Mouse (Mus musculus): ENCODE measurements around the gene Gm32802.
A peak's percentile ranks its signal among the peaks of the same experiment; 100 is the strongest.
"Not testable (repeated sequence)": the region's sequence is repeated elsewhere in the genome, so short reads cannot be mapped to it uniquely, and the experiment has no call there.

The Gm32802 gene

DNA sequence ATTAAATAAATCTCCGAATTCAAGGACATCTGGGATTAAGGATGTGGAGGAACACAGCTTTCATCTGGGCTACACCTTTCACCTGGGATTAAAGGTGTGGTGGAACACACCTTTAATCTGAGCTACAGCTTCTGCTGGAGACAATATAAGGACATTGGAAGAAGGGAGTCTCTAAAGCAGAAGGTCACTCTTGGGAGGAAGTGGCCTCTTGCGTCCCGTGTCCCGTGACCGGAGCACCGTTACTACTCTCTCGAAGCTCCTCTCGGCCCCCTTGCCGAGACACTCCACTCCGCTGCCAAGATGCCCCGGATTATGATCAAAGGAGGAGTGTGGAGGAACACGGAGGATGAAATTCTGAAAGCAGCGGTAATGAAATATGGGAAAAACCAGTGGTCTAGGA, at the start of gene Gm32802:
TSS of gene Gm32802 (plus strand) at position 301 of the 400 bp plus-strand sequence.
- DNase-seq, result not testable (repeated sequence)

DNA sequence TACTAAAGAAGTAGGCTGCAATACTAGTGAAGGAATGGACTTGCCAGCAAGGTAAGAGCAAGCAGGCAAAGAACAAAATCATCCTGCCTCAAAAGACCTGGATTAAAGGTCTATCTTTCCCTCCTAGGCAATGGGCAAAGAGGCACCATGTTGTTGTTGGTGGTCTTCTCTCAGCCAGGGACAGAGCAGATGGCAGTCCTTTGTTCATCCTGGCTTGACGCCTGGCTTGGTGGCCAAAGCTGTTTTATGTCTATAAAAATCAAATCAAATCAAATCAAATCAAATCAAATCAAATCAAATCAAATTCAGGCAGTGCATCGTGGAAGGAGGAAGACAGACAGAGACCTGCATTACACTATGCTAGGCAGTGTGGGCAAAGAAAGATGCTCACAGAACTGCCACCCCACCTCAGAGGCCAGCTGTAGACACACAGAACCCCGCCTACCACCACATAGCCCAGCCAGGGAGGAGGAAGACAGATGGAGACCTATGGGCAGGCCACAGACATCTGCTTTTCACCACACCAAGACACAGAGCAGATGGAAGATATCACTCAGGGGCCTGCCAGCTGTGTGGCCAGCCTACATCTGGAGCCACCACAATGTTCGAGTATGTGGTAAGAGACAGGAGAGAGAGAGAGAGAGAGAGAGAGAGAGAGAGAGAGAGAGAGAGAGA, 42.6 kb upstream of the Gm32802 start:
- not testable (repeated sequence) for DNase-seq

DNA sequence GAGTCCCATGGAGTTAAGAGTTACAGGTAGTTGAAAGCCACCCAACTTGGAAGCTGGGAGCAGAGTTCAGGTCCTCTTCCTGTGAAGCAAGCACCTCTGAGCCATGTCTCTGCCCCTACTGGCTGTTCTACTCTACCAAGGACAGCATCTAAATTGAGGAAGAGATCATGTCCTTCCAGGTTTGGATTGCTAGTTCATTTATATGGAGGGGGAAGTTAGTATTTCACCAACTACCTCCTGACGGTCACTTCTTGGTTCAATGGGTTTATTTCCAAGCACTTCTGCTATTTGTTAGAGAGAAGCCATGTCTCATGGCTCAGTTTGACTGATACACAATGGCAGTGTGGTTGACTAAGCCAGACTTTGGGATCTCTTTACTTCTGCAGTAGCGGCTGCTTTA, 30.9 kb upstream of the Gm32802 start:
- not testable (repeated sequence) for DNase-seq

GRCm38 (mm10) chr10:118232607-118233006, 25.9 kb upstream of the Gm32802 start:
- DNase-seq, result not testable (repeated sequence)

DNA sequence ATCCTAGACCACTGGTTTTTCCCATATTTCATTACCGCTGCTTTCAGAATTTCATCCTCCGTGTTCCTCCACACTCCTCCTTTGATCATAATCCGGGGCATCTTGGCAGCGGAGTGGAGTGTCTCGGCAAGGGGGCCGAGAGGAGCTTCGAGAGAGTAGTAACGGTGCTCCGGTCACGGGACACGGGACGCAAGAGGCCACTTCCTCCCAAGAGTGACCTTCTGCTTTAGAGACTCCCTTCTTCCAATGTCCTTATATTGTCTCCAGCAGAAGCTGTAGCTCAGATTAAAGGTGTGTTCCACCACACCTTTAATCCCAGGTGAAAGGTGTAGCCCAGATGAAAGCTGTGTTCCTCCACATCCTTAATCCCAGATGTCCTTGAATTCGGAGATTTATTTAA, 17.8 kb upstream of the Gm32802 start, which contains the start of gene Gm32717:
TSS of gene Gm32717 (minus strand) at position 101 of the 400 bp plus-strand sequence.
- not testable (repeated sequence) for DNase-seq

DNA sequence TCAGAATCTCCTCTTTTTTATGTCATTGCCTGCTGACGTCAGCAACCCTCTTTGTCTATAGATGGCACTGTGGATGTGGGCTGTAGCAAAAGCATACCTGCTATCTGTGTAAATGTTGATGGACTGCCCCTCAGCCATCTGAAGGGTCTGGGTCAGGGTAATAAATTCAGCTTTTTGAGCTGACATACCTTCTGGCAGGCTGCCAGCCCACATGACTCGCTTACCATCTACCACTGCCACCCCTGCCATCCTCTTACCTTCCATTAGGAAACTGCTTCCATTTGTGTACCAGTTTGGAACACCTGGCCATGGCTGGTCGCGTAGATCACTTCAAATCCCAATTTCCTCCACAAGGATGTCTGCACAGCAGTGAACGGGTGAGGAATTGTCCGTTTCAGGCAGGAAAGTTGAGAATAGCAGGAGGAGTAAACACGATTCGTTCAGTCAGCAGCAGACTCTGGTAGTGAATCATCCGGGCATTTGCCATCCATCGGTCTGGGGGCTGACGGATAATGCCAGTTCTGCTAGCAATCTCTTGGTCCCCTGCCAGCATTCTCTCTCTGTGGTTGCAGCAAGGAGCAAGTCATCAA, 9.4 kb upstream of the Gm32802 start:
- not testable (repeated sequence) for DNase-seq

DNA sequence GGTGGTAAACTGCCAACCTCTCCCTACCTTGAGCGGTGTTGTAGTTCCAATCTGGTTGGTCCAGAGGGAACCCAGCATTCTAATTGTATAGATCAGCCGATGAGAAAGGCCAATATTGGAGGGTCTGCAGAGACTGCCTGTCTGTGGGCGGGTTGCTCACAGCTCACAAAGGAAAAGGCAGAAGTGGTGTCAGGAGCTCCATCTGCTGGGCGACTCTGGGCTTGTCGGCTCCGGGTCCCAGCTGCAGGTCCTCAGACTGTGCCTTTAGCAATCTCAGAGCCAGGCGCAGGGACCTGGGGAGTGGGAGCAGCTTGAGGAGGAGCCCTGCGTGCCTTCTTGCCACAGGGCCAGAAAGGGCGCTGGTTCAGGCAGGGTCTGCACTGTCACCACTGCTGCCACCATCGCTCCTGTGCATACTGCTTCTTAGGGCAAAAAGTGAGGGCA, 7.6 kb upstream of the Gm32802 start:
- peak; percentile 47 for DNase-seq

DNA sequence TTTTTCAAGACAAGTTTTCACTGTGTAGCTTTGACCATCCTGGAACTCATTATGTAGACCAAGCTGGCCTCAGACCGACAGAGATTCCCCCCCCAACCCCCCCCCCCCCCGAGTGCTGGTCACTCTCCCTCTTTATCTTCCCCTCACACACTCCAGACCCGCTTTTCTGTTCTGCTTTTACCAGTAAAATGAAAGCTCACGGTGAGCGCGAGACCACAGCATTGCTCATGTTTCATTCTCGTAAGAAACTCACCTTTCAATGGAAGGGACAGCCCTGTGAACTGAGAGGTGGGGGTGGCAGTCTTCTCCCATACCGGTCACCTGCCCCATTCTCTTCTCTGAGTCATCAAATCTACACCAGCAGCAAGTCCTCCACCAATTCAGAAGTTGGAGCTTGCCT, 10.3 kb downstream of the Gm32802 start:
- not testable (repeated sequence) for DNase-seq

GRCm38 (mm10) chr10:118271416-118271815, 12.9 kb downstream of the Gm32802 start:
- DNase-seq, result not testable (repeated sequence)

- not testable (repeated sequence) for DNase-seq
These were observed 19.6 kb downstream of the Gm32802 start for GRCm38 (mm10) chr10:118278069-118278468.

GRCm38 (mm10) chr10:118282565-118282964, 24.1 kb downstream of the Gm32802 start:
- not testable (repeated sequence) for DNase-seq

GRCm38 (mm10) chr10:118283016-118283415, 24.5 kb downstream of the Gm32802 start:
- not testable (repeated sequence) for DNase-seq

GRCm38 (mm10) chr10:118294938-118295337, 36.5 kb downstream of the Gm32802 start, which contains the start of gene Iltifb:
Iltifb (minus strand) TSS chr10:118295038.
- DNase-seq, result no peak

DNA sequence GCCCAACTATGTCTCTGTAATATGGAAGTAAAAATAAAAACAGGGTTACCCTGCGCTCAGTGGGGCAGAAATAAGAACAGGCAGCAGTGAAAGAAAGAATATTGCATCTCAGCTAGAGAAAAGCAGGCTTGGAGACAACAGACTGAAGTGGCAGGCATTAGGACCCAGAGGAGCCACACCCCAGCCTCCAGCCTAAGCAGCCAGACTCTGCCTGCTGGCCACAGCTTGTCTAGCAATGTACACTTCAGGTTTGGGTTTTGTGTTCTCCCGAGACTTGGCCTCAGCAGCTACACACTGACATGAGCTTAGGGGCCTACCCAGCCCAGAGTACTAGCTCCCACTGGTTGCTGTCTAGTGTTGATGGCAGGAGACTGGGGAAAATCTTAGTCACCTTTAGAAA, 43.6 kb downstream of the Gm32802 start:
- not testable (repeated sequence) for DNase-seq

Data from thymus, postnatal 25 days (tissue).